Mouse (Mus musculus) liver, postnatal 0 days (tissue): ENCODE measurements around the gene Zdhhc14.

Experiments used
- CTCF ChIP-seq: sonication (generic); IDR thresholded peaks from 2 replicates; pipeline ENCODE4 v1.5.1; 2016; ENCODE audit warnings: antibody characterized with exemption, low read depth
- EP300 ChIP-seq: IDR thresholded peaks from 2 replicates; pipeline ENCODE4 v1.6.1; 2016; ENCODE audit warnings: antibody characterized with exemption, low read depth, mild to moderate bottlenecking

DNA sequence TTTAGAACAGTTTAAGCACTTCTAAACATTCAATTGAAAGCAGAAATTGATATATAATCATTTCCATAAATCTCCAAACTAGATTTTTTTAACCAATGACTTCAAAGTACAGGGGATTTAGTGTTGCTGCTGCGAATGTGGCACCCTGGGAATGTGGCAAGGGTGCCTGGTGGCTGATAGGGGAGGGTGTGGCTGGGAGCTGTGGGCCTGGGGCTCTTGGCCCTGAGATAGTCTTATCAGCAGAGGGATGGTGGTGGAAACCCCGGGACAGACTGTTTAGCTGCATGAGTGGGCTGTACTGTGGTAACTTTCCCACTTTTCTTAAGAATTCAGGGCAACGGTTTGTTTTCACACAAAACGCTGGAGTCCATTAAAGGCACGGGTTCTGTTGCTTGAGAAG is 14.6 kb downstream of the Zdhhc14 start:
- TF ChIP-seq CTCF (no peak), EP300 (peak; percentile 97)
